Mouse (Mus musculus) heart, adult 2 months (tissue): ENCODE measurements around the gene Cldn22. TPM values are rescaled to one million over a fixed set of nuclear protein-coding genes. Genes with fewer than 3 reads are reported as not detected.

Experiments used
- DNase-seq, 2 experiments: peaks; one replicate each; pipeline ENCODE4 v3.0.0; 2021
- H3K27ac ChIP-seq: fragments of 200-600 bp; 2 replicates; pipeline ENCODE4 v1.8.1; 2022
- H3K27me3 ChIP-seq: fragments of 200-500 bp; 2 replicates; pipeline ENCODE4 v1.6.1; 2012; ENCODE audit warnings: mild to moderate bottlenecking, low read length, inconsistent platforms, mixed read lengths; ENCODE audit not compliant: control insufficient read depth, insufficient read depth
- H3K36me3 ChIP-seq: fragments of 200-500 bp; 2 replicates; pipeline ENCODE4 v1.6.1; 2012; ENCODE audit warnings: low read length, inconsistent platforms; ENCODE audit not compliant: control insufficient read depth, insufficient read depth
- H3K4me1 ChIP-seq: fragments of 200-500 bp; 2 replicates; pipeline ENCODE4 v1.6.1; 2011; ENCODE audit warnings: low read length; ENCODE audit not compliant: control insufficient read depth, insufficient read depth
- H3K4me3 ChIP-seq: fragments of 200-600 bp; 2 replicates; pipeline ENCODE4 v1.8.1; 2022
- H3K79me2 ChIP-seq: fragments of 200-500 bp; replicated peaks from 2 replicates; pipeline ENCODE4 v1.6.1; 2012; ENCODE audit warnings: mild to moderate bottlenecking, inconsistent platforms, low read length, moderate library complexity, mixed read lengths; ENCODE audit not compliant: control insufficient read depth, insufficient read depth
- H3K9ac ChIP-seq: fragments of 200-500 bp; 2 replicates; pipeline ENCODE4 v1.6.1; 2012; ENCODE audit warnings: low read depth, mild to moderate bottlenecking, control low read depth, inconsistent platforms, low read length, mixed read lengths
- CTCF ChIP-seq: fragments of 200-600 bp; IDR thresholded peaks from 2 replicates; pipeline ENCODE4 v1.8.1; 2022; ENCODE audit warnings: antibody characterized with exemption, mild to moderate bottlenecking, moderate library complexity
- EP300 ChIP-seq: fragments of 200-500 bp; IDR thresholded peaks from 2 replicates; pipeline ENCODE4 v1.6.1; 2011; ENCODE audit warnings: low read depth, low read length, control low read depth; ENCODE audit not compliant: insufficient read depth
- POLR2A ChIP-seq: fragments of 200-500 bp; IDR thresholded peaks from 2 replicates; pipeline ENCODE4 v1.6.1; 2011; ENCODE audit warnings: mild to moderate bottlenecking, low read depth, low read length, control low read depth; ENCODE audit not compliant: insufficient read depth
- WGBS: fragments of 180-500 bp; shearing (Covaris S2); methylation state at CpG from one replicate; pipeline ENCODE4 v1.1.7; 2018; 5-methylcytosine and 5-hydroxymethylcytosine counted together
- intact Hi-C: fragments of 180-260 bp; cut with DNase I; formaldehyde crosslinking; loops from one replicate; pipeline ENCODE4 v1.15.1; 2025
- long read RNA-seq: library from polyadenylated mRNA; stranded (forward); transcript quantifications from one replicate; pipeline ENCODE4 v2.0.0, GENCODE M21; 2021
- polyA plus RNA-seq: library from polyadenylated mRNA; depleted of rRNA; stranded (reverse); fragments of >200 nt; gene quantifications from 2 replicates; pipeline ENCODE4 v1.2.3, GENCODE M21; 2012; rRNA removed
- total RNA-seq, 2 experiments: library from RNA; stranded (reverse); gene quantifications; 2 replicates each; pipeline ENCODE4 v1.2.3; 2021

The Cldn22 gene
- total RNA-seq, result not detected
- polyA plus RNA-seq, result 0.35 and 1.2 TPM in 2 replicates
- long read RNA-seq, result 0 reads

DNA sequence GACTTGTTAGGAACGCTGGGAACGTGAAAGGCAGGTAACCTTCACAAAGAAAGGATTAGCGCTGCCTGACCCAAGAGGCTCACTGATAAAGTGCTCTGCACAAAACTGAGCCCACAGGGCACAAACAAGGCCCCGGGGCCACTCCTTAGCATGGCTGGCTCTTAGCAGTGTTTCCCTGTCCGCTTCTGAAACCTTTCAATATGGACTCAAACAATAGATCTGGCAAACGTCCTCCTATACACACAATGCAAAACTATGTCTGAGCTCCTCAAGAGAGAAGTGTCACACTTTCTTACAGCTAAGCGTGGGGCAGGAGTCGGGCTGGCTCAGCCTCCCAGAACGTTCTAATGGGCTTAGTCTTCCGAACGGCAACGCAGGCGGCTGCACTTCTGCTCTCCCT, at the start of gene Cldn22:
Gene Cldn22 (plus strand): TSS at position 301 of the 400 bp plus-strand sequence.
- Histone ChIP-seq H3K27ac (no peak within 1 kb of the TSS), H3K36me3 (no peaks in the 10 kb centered on the region), H3K79me2 (no peaks in the 10 kb centered on the region), H3K4me3 (no peak within 1 kb of the TSS), H3K27me3 (no peaks in the 10 kb centered on the region), H3K4me1 (no peaks in the 10 kb centered on the region), H3K9ac (no peak within 1 kb of the TSS)
- DNase-seq, result peak in 1 of 2 experiments; percentile 19
- intact Hi-C loops, result no loop called here
- TF ChIP-seq POLR2A (no peak), EP300 (no peak)
- 78% methylated on average over 13 of the region's 13 CpGs for WGBS

DNA sequence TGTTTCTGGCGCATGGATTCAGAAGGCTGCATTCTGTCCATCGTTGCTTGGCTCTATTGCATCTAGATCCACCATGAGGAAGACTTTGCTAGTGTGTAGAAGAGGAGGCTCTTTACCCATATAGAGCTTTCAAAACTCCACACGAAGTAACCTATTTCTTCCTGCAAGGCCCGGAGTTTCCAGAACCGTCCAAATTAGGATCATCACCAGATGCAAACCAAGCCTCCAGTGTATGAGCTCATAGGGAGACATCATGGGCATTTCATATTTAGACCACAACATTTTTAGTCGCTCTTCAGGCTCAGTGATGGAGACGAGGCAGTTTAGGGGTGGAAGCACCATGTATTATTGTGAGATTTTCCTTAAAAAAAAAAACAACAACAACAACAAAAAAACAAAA, 46.9 kb upstream of the Cldn22 start:
- intact Hi-C loops, result no loop called here
- no peak overlapping the region for H3K9ac ChIP-seq
- WGBS, result 88% methylated on average over 7 of the region's 7 CpGs

DNA sequence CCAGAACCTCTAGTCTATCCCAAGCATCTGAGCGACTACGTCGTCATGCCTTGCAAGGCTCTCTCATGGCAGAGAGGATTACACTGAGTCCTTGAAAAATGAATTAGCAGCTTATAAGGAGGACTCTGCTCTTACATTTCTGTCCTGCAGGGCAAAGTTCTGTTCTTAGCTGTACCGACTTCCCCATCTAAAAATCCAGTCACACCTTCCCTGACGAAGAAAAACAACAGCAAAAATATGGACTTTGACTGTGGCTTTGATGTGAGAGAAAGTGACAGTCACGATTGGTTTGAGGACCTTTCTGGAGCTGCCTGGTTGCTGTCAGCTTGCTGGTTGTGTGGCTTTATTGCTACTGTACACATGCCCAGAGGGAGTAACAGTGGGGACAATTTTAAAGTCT, 44.7 kb upstream of the Cldn22 start:
- Histone ChIP-seq H3K27ac (no peak overlapping the region), H3K36me3 (no peaks in the 10 kb centered on the region), H3K4me3 (no peak overlapping the region), H3K27me3 (no peaks in the 10 kb centered on the region), H3K4me1 (no peaks in the 10 kb centered on the region), H3K9ac (no peak overlapping the region), H3K79me2 (no peaks in the 10 kb centered on the region)
- TF ChIP-seq POLR2A (no peak), CTCF (no peak), EP300 (no peak)
- no peak for DNase-seq
- intact Hi-C loops, result no loop called here
- WGBS, result 76% methylated on average over 6 of the region's 6 CpGs

More for the DNA sequence above, 46.9 kb upstream of the Cldn22 start:
- H3K4me3 ChIP-seq, result no peak overlapping the region
- no peak overlapping the region for H3K27ac ChIP-seq
- H3K27me3 ChIP-seq, result no peaks in the 10 kb centered on the region
- H3K4me1 ChIP-seq, result no peaks in the 10 kb centered on the region
- no peak for DNase-seq
- TF ChIP-seq POLR2A, result no peak
- no peak for TF ChIP-seq EP300
- TF ChIP-seq CTCF, result no peak
- no peaks in the 10 kb centered on the region for H3K79me2 ChIP-seq
- H3K36me3 ChIP-seq, result no peaks in the 10 kb centered on the region

DNA sequence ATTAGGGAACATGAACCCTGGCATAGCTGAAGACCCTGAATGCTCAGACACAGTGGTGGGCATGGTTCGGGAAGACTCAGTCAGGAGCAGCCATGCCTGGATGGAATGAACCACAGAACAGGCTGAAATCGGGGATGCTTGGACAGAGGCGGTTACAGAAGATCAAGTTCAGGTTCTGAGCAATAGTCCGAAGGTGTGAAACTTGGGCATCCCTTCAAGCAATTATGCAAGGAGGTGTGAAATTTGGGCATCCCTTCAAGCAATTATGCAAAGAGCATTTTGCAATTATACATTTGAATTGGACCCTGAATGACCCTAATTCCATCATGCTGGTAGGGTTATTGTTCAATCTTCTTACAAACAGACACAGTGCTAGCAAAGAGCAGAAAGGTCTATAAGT, 42.4 kb upstream of the Cldn22 start:
- WGBS, result 87% methylated on average over 4 of the region's 4 CpGs
- no peak for DNase-seq
- H3K27me3 ChIP-seq, result no peaks in the 10 kb centered on the region
- no peak overlapping the region for H3K9ac ChIP-seq
- no peak for TF ChIP-seq POLR2A
- no peak overlapping the region for H3K27ac ChIP-seq
- H3K36me3 ChIP-seq, result no peaks in the 10 kb centered on the region
- H3K4me1 ChIP-seq, result no peaks in the 10 kb centered on the region
- intact Hi-C loops, result no loop called here
- H3K4me3 ChIP-seq, result no peak overlapping the region
- H3K79me2 ChIP-seq, result no peaks in the 10 kb centered on the region

DNA sequence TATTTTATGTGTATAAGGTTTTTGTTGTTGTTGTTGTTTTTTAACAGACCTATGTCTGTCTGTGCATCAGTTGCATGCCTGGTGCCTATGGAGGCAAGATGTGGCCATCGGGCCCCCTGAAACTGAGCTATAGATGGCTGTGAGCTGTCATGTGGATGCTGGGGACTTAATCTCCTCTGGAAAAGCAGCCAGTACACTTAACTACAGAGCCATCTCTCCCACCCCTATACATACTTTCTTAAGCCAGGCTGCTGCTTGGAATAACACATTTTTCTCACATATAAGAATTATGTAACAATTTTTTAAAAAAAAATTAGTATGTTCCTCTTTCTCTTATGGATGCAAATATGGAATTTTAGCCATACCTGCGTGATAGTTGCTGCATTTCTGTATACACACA, 40.7 kb upstream of the Cldn22 start:
- WGBS, result 91% methylated on average over 2 of the region's 2 CpGs
- no peaks in the 10 kb centered on the region for H3K79me2 ChIP-seq

DNA sequence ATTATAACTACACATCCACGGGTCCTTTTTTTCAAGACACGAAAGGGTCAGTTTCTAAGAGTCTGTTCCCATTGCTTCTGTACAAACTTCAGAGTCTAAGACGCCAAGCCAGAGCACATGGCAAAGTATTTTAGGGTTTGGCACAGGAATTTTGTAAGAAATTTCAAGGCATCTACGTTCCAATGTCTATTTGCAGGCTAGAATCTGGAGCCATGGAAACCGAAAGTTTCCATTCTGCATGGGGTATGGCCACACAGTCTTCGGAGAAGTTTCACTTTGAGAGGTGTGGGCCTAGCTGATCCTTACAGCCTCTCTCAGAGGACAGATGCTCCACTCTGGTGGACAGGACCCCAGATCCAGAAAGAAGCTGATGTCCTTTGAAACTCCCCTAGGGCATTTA, 40.3 kb upstream of the Cldn22 start:
- no peak overlapping the region for H3K4me3 ChIP-seq
- peak overlapping the region; percentile 61 for H3K27ac ChIP-seq
- peaks cover 2% of the 10 kb centered on the region; the same call in 1 of the 2 replicates for H3K4me1 ChIP-seq
- no peaks in the 10 kb centered on the region for H3K36me3 ChIP-seq
- intact Hi-C loops, result no loop called here
- H3K27me3 ChIP-seq, result no peaks in the 10 kb centered on the region
- TF ChIP-seq EP300 (no peak), CTCF (no peak), POLR2A (no peak)
- peak in 1 of 2 experiments; percentile 22 for DNase-seq
- no peak overlapping the region for H3K9ac ChIP-seq
- 82% methylated on average over 6 of the region's 6 CpGs for WGBS
- H3K79me2 ChIP-seq, result no peaks in the 10 kb centered on the region

More for the DNA sequence above, 40.7 kb upstream of the Cldn22 start:
- H3K4me3 ChIP-seq, result no peak overlapping the region
- H3K9ac ChIP-seq, result no peak overlapping the region
- no peaks in the 10 kb centered on the region for H3K36me3 ChIP-seq
- intact Hi-C loops, result no loop called here
- TF ChIP-seq CTCF (no peak), EP300 (no peak), POLR2A (no peak)
- no peak for DNase-seq
- H3K27me3 ChIP-seq, result no peaks in the 10 kb centered on the region
- peaks cover 2% of the 10 kb centered on the region; the same call in 1 of the 2 replicates for H3K4me1 ChIP-seq
- peak overlapping the region; percentile 61 for H3K27ac ChIP-seq
